Mouse (Mus musculus) thymus, adult 2 months (tissue): ENCODE results near the gene Pheta1. TPM values are rescaled to one million over a fixed set of nuclear protein-coding genes. Genes with fewer than 3 reads are reported as not detected.

ENCODE experiments used
- DNase-seq: peaks from one replicate; pipeline ENCODE4 v3.0.0; 2021
- H3K27ac ChIP-seq: fragments of 200-500 bp; 2 replicates; pipeline ENCODE4 v1.5.1; 2012; ENCODE audit warnings: low read length, control low read depth; ENCODE audit not compliant: control insufficient read depth, insufficient read depth
- H3K27me3 ChIP-seq: fragments of 200-500 bp; 2 replicates; pipeline ENCODE4 v1.6.1; 2012; ENCODE audit warnings: mild to moderate bottlenecking, low read length, moderate library complexity, mixed read lengths; ENCODE audit not compliant: control insufficient read depth, insufficient read depth
- H3K36me3 ChIP-seq: fragments of 200-500 bp; 2 replicates; pipeline ENCODE4 v1.6.1; 2012; ENCODE audit warnings: mild to moderate bottlenecking, low read length, moderate library complexity; ENCODE audit not compliant: control insufficient read depth, insufficient read depth
- H3K4me1 ChIP-seq: fragments of 200-500 bp; replicated peaks from 2 replicates; pipeline ENCODE4 v1.6.1; 2012; ENCODE audit warnings: low read length; ENCODE audit not compliant: control insufficient read depth, insufficient read depth
- H3K4me3 ChIP-seq: fragments of 200-500 bp; 2 replicates; pipeline ENCODE4 v1.5.1; 2012; ENCODE audit warnings: mild to moderate bottlenecking, low read length, control low read depth, moderate library complexity; ENCODE audit not compliant: control insufficient read depth, insufficient read depth
- CTCF ChIP-seq: fragments of 200-500 bp; IDR thresholded peaks from 2 replicates; pipeline ENCODE4 v1.5.1; 2012; ENCODE audit warnings: mild to moderate bottlenecking, control low read depth, low read length, moderate library complexity, borderline replicate concordance; ENCODE audit not compliant: control insufficient read depth, poor library complexity, insufficient read depth; ENCODE audit errors: extremely low read depth
- POLR2A ChIP-seq: fragments of 200-500 bp; IDR thresholded peaks from 2 replicates; pipeline ENCODE4 v1.6.1; 2012; ENCODE audit warnings: mild to moderate bottlenecking, low read length, control low read depth, moderate library complexity; ENCODE audit not compliant: control insufficient read depth, poor library complexity, insufficient read depth; ENCODE audit errors: extremely low read depth
- WGBS: fragments of 180-500 bp; shearing (Covaris S2); methylation state at CpG from one replicate; pipeline ENCODE4 v1.1.7; 2018; 5-methylcytosine and 5-hydroxymethylcytosine counted together
- polyA plus RNA-seq: library from polyadenylated mRNA; depleted of rRNA; stranded (reverse); fragments of >200 nt; gene quantifications from 2 replicates; pipeline ENCODE4 v1.2.3, GENCODE M21; 2012; rRNA removed

The Pheta1 gene
- polyA plus RNA-seq, 1 experiment, result 25.3 TPM

- no peaks in the 10 kb centered on the region for H3K27me3 ChIP-seq
- H3K4me3 ChIP-seq, result no peak overlapping the region
- no peak for TF ChIP-seq CTCF
- TF ChIP-seq POLR2A, result no peak
- H3K36me3 ChIP-seq, result no peaks in the 10 kb centered on the region
- DNase-seq, result no peak
- 88% methylated on average over 14 of the region's 14 CpGs for WGBS
- H3K4me1 ChIP-seq, result no peaks in the 10 kb centered on the region
- H3K27ac ChIP-seq, result no peak overlapping the region
These were observed 43.5 kb downstream of the Pheta1 start for GRCm38 (mm10) chr5:121892281-121892680.

GRCm38 (mm10) chr5:121893581-121893980 lies 44.8 kb downstream of the Pheta1 start:
- DNase-seq, result no peak
- no peak for TF ChIP-seq POLR2A
- no peak for TF ChIP-seq CTCF
- WGBS, result 18% methylated on average over 3 of the region's 3 CpGs

GRCm38 (mm10) chr5:121894647-121895046 lies 45.9 kb downstream of the Pheta1 start:
- no peak overlapping the region for H3K27ac ChIP-seq
- TF ChIP-seq CTCF (no peak), POLR2A (no peak)
- DNase-seq, result no peak
- no peaks in the 10 kb centered on the region for H3K36me3 ChIP-seq
- WGBS, result 82% methylated on average over 10 of the region's 10 CpGs
- H3K27me3 ChIP-seq, result no peaks in the 10 kb centered on the region
- no peaks in the 10 kb centered on the region for H3K4me1 ChIP-seq
- no peak overlapping the region for H3K4me3 ChIP-seq

More at GRCm38 (mm10) chr5:121893581-121893980, 44.8 kb downstream of the Pheta1 start:
- no peaks in the 10 kb centered on the region for H3K4me1 ChIP-seq
- no peak overlapping the region for H3K4me3 ChIP-seq
- no peak overlapping the region for H3K27ac ChIP-seq
- no peaks in the 10 kb centered on the region for H3K27me3 ChIP-seq
- H3K36me3 ChIP-seq, result no peaks in the 10 kb centered on the region

DNA sequence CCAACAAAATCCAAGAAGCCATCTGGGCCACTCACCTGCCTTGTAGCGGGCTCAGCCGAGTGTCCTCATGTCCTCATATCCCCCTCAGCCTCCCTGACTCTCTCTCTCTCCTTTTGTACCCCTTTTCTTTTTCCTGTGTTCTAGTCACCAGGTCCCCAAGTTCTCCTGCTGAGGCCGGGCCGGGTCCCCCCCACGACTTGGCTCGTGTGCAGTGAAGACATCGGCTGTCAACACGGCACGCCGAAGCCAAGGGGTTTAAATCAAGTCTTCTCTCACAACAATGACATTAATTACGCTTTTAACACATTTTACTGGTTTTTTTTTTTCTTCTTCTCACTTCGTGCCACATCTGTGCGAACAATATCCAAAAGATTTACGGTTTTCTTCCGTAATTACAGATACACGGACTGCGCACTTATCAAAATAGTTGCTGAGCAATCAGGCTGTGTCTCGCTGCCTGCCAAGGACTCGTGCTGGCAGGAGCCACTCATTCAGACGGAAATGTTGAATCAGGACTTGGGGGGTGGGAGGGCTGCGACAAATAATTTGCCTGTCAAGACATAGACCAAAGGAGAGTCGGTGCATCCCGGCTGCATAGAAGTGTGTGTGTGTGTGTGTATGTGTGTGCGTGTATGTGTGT lies 46.5 kb downstream of the Pheta1 start:
- Histone ChIP-seq H3K27me3 (no peaks in the 10 kb centered on the region), H3K4me3 (no peak overlapping the region), H3K4me1 (no peaks in the 10 kb centered on the region), H3K36me3 (no peaks in the 10 kb centered on the region), H3K27ac (no peak overlapping the region)
- TF ChIP-seq POLR2A (no peak), CTCF (no peak)
- WGBS, result 59% methylated on average over 24 of the region's 24 CpGs
- DNase-seq, result no peak

- Histone ChIP-seq H3K4me3 (no peak overlapping the region), H3K36me3 (no peaks in the 10 kb centered on the region), H3K27me3 (no peaks in the 10 kb centered on the region), H3K27ac (no peak overlapping the region), H3K4me1 (no peaks in the 10 kb centered on the region)
- WGBS, result 81% methylated on average over 23 of the region's 23 CpGs
- no peak for DNase-seq
- TF ChIP-seq CTCF (no peak), POLR2A (no peak)
These were observed 54.3 kb downstream of the Pheta1 start for GRCm38 (mm10) chr5:121902809-121903745.

Other genes with a start within 250 kb of the Pheta1 start
- 3.9 and 8.8 TPM in 2 replicates for gene Acad12, start 230.0 kb upstream of the Pheta1 start, polyA plus RNA-seq
- gene Acad10, start 188.5 kb upstream of the Pheta1 start, polyA plus RNA-seq, result 7.2 and 8.2 TPM in 2 replicates
- 38.7 and 46.9 TPM in 2 replicates for gene Brap, start 188.4 kb upstream of the Pheta1 start, polyA plus RNA-seq
- 205 and 216 TPM in 2 replicates for gene Atxn2, start 137.6 kb upstream of the Pheta1 start, polyA plus RNA-seq
- 48.3 and 80.5 TPM in 2 replicates for gene Sh2b3, start 11.3 kb upstream of the Pheta1 start, polyA plus RNA-seq
- 0.18 and 0.75 TPM in 2 replicates for gene Cux2, start 201.1 kb downstream of the Pheta1 start, polyA plus RNA-seq